Mouse (Mus musculus): ENCODE data around the gene Fnbp1.

GRCm38 (mm10) chr2:31053851-31054340, 87.9 kb downstream of the Fnbp1 start:
- no peak for TF ChIP-seq CTCF (IDR thresholded peaks at IDR 0.05; ENCODE audit: low read depth, low read length)
- no peak for TF ChIP-seq POLR2AphosphoS5 (IDR thresholded peaks at IDR 0.05; ENCODE audit: insufficient replicate concordance, low read depth, low read length)
- TF ChIP-seq GATA1 (IDR thresholded peaks at IDR 0.05; ENCODE audit: borderline replicate concordance, low read length), result no peak
- TF ChIP-seq TAL1 (conservative IDR thresholded peaks at IDR 0.05; ENCODE audit: low read depth, low read length), result no peak

Measured in G1E (cell line).